Mouse (Mus musculus): ENCODE data around the gene Usp33. TPM values are rescaled to one million over a fixed set of nuclear protein-coding genes. Genes with fewer than 3 reads are reported as not detected.

Usp33 gene
- total RNA-seq (2014; rRNA removed) (41.5 and 46.9 TPM in 2 replicates), polyA plus RNA-seq (2012; rRNA removed) (9.5 and 9.9 TPM in 2 replicates)

GRCm38 (mm10) chr3:152345732-152346632 lies at the start of gene Usp33:
Gene Usp33 (plus strand): TSS chr3:152346478.
- TF ChIP-seq POLR2A (IDR thresholded peaks at IDR 0.05; ENCODE audit: extremely low read depth, insufficient read depth, low read length) (peak; percentile 82), CTCF (IDR thresholded peaks at IDR 0.05; ENCODE audit: low read depth, low read length) (no peak)
- peak; percentile 71 for DNase-seq (ENCODE audit: extremely low read depth, low read depth, low spot score)
- peaks cover 2% of the 10 kb centered on the region; the same call in 1 of the 2 replicates for H3K36me3 ChIP-seq (ENCODE audit: control insufficient read depth, insufficient read depth, low read length)
- H3K27me3 ChIP-seq (ENCODE audit: control insufficient read depth, insufficient read depth, low read length): no peaks in the 10 kb centered on the region
- peak within 1 kb of the TSS; percentile 96 for H3K9ac ChIP-seq (ENCODE audit: low read depth, low read length)
- H3K27ac ChIP-seq (replicated peaks; ENCODE audit: insufficient read depth, low read depth, low read length): peak within 1 kb of the TSS; percentile 57
- peak within 1 kb of the TSS; percentile 70 for H3K4me3 ChIP-seq (ENCODE audit: insufficient read depth, low read depth, low read length)
- WGBS: 5% methylated on average over 44 of the region's 44 CpGs
- H3K4me1 ChIP-seq (ENCODE audit: control insufficient read depth, insufficient read depth, low read length): peaks cover 16% of the 10 kb centered on the region
- H3K79me2 ChIP-seq (ENCODE audit: control insufficient read depth, insufficient read depth, low read length): peaks cover 28% of the 10 kb centered on the region

GRCm38 (mm10) chr3:152300376-152301337 lies 45.6 kb upstream of the Usp33 start:
- Histone ChIP-seq H3K27ac (replicated peaks; ENCODE audit: insufficient read depth, low read depth, low read length) (no peak overlapping the region), H3K79me2 (ENCODE audit: control insufficient read depth, insufficient read depth, low read length) (no peaks in the 10 kb centered on the region), H3K9ac (ENCODE audit: low read depth, low read length) (no peak overlapping the region), H3K4me1 (ENCODE audit: control insufficient read depth, insufficient read depth, low read length) (no peaks in the 10 kb centered on the region), H3K4me3 (ENCODE audit: insufficient read depth, low read depth, low read length) (no peak overlapping the region), H3K36me3 (ENCODE audit: control insufficient read depth, insufficient read depth, low read length) (no peaks in the 10 kb centered on the region), H3K27me3 (ENCODE audit: control insufficient read depth, insufficient read depth, low read length) (no peaks in the 10 kb centered on the region)
- 93% methylated on average over 14 of the region's 14 CpGs for WGBS
- TF ChIP-seq POLR2A (IDR thresholded peaks at IDR 0.05; ENCODE audit: extremely low read depth, insufficient read depth, low read length) (no peak), CTCF (IDR thresholded peaks at IDR 0.05; ENCODE audit: low read depth, low read length) (no peak)
- DNase-seq (ENCODE audit: extremely low read depth, low read depth, low spot score): no peak

DNA sequence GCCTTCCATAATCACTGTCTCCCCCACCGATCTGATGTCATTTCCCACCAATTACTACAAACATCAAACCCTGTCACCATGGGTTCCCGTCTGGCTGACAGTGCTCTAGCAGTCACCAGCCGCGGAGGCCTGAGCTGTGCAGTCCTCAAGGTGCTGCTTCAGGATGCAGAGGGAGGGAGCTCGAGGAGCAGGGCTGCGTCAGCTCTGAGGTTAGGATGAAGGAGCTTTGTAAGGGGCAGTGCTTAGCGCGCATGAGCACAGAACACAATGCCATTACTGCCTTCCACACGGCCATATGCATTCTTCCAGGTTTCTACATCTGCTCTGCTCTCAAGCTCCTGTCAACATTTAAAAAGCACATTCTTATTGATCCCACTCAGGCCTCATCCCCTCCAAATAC lies 43.3 kb upstream of the Usp33 start:
- no peaks in the 10 kb centered on the region for H3K27me3 ChIP-seq (ENCODE audit: control insufficient read depth, insufficient read depth, low read length)
- TF ChIP-seq CTCF (IDR thresholded peaks at IDR 0.05; ENCODE audit: low read depth, low read length) (no peak), POLR2A (IDR thresholded peaks at IDR 0.05; ENCODE audit: extremely low read depth, insufficient read depth, low read length) (no peak)
- no peak overlapping the region for H3K9ac ChIP-seq (ENCODE audit: low read depth, low read length)
- no peaks in the 10 kb centered on the region for H3K4me1 ChIP-seq (ENCODE audit: control insufficient read depth, insufficient read depth, low read length)
- no peaks in the 10 kb centered on the region for H3K79me2 ChIP-seq (ENCODE audit: control insufficient read depth, insufficient read depth, low read length)
- 94% methylated on average over 9 of the region's 9 CpGs for WGBS
- no peak for DNase-seq (ENCODE audit: extremely low read depth, low read depth, low spot score)
- H3K27ac ChIP-seq (replicated peaks; ENCODE audit: insufficient read depth, low read depth, low read length): no peak overlapping the region
- H3K36me3 ChIP-seq (ENCODE audit: control insufficient read depth, insufficient read depth, low read length): no peaks in the 10 kb centered on the region
- H3K4me3 ChIP-seq (ENCODE audit: insufficient read depth, low read depth, low read length): no peak overlapping the region

- no peaks in the 10 kb centered on the region for H3K79me2 ChIP-seq (ENCODE audit: control insufficient read depth, insufficient read depth, low read length)
- 71% methylated on average over 6 of the region's 6 CpGs for WGBS
- H3K4me3 ChIP-seq (ENCODE audit: insufficient read depth, low read depth, low read length): no peak overlapping the region
- H3K27ac ChIP-seq (replicated peaks; ENCODE audit: insufficient read depth, low read depth, low read length): no peak overlapping the region
- DNase-seq (ENCODE audit: extremely low read depth, low read depth, low spot score): no peak
- TF ChIP-seq POLR2A (IDR thresholded peaks at IDR 0.05; ENCODE audit: extremely low read depth, insufficient read depth, low read length): no peak
- no peak for TF ChIP-seq CTCF (IDR thresholded peaks at IDR 0.05; ENCODE audit: low read depth, low read length)
- H3K36me3 ChIP-seq (ENCODE audit: control insufficient read depth, insufficient read depth, low read length): no peaks in the 10 kb centered on the region
- no peaks in the 10 kb centered on the region for H3K4me1 ChIP-seq (ENCODE audit: control insufficient read depth, insufficient read depth, low read length)
- H3K27me3 ChIP-seq (ENCODE audit: control insufficient read depth, insufficient read depth, low read length): no peaks in the 10 kb centered on the region
- no peak overlapping the region for H3K9ac ChIP-seq (ENCODE audit: low read depth, low read length)
Measured at GRCm38 (mm10) chr3:152304093-152304815, 42.0 kb upstream of the Usp33 start.

DNA sequence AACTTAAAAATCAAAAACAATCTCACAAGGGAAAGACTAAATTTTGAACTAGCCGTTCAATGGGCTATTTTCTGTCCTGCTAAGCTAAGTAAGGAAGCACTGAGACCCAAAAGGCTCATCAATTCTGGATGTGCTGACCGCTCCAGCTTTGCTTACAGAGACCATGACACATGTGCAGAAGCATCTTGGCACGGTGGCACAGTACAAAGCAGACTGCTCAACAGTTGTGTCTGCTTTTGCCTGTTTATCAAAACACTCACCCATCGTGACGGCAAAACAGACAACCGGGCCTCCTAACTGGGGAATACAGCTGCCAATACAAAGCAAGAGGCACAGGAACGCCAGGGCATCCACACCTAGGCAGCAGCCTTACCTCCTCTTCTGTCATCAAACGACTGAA lies 41.2 kb upstream of the Usp33 start:
- 92% methylated on average over 8 of the region's 8 CpGs for WGBS
- no peaks in the 10 kb centered on the region for H3K27me3 ChIP-seq (ENCODE audit: control insufficient read depth, insufficient read depth, low read length)
- no peaks in the 10 kb centered on the region for H3K79me2 ChIP-seq (ENCODE audit: control insufficient read depth, insufficient read depth, low read length)
- no peak overlapping the region for H3K4me3 ChIP-seq (ENCODE audit: insufficient read depth, low read depth, low read length)
- no peak for DNase-seq (ENCODE audit: extremely low read depth, low read depth, low spot score)
- no peak overlapping the region for H3K27ac ChIP-seq (replicated peaks; ENCODE audit: insufficient read depth, low read depth, low read length)
- TF ChIP-seq CTCF (IDR thresholded peaks at IDR 0.05; ENCODE audit: low read depth, low read length): no peak
- TF ChIP-seq POLR2A (IDR thresholded peaks at IDR 0.05; ENCODE audit: extremely low read depth, insufficient read depth, low read length): no peak
- H3K4me1 ChIP-seq (ENCODE audit: control insufficient read depth, insufficient read depth, low read length): no peaks in the 10 kb centered on the region
- H3K9ac ChIP-seq (ENCODE audit: low read depth, low read length): no peak overlapping the region
- no peaks in the 10 kb centered on the region for H3K36me3 ChIP-seq (ENCODE audit: control insufficient read depth, insufficient read depth, low read length)
